Mouse (Mus musculus) kidney, postnatal 0 days (tissue): ENCODE data around the gene Qprt. TPM values are rescaled to one million over a fixed set of nuclear protein-coding genes. Genes with fewer than 3 reads are reported as not detected.

Experiments used
- ATAC-seq: fragments of 200-750 bp; cut with Nextera tagmentation; replicated peaks from 2 replicates; pipeline ENCODE4 v1.8.0; 2017; ENCODE audit warnings: low read depth, moderate number of reproducible peaks, moderate TSS enrichment, moderate library complexity; ENCODE audit not compliant: low FRiP score
- DNase-seq: peaks from one replicate; pipeline ENCODE4 v3.0.0-alpha.2; 2016; ENCODE audit warnings: low spot score
- H3K27ac ChIP-seq: fragments of 300-500 bp; sonication (generic); 2 replicates; pipeline ENCODE4 v1.5.1; 2014; ENCODE audit warnings: mild to moderate bottlenecking
- H3K27me3 ChIP-seq: fragments of 300-500 bp; sonication (generic); 2 replicates; pipeline ENCODE4 v1.6.1; 2014; ENCODE audit warnings: low read length, mixed read lengths; ENCODE audit not compliant: insufficient read depth
- H3K36me3 ChIP-seq: fragments of 300-500 bp; sonication (generic); 2 replicates; pipeline ENCODE4 v1.6.1; 2014; ENCODE audit warnings: low read length, mixed read lengths; ENCODE audit not compliant: insufficient read depth
- H3K4me1 ChIP-seq: fragments of 300-500 bp; sonication (generic); replicated peaks from 2 replicates; pipeline ENCODE4 v1.6.1; 2014; ENCODE audit warnings: antibody characterized with exemption, low read length, mixed read lengths; ENCODE audit not compliant: insufficient read depth
- H3K4me2 ChIP-seq: fragments of 300-500 bp; sonication (generic); 2 replicates; pipeline ENCODE4 v1.6.1; 2014; ENCODE audit warnings: mild to moderate bottlenecking, low read length, moderate library complexity, mixed read lengths
- H3K4me3 ChIP-seq: fragments of 300-500 bp; sonication (generic); replicated peaks from 2 replicates; pipeline ENCODE4 v1.5.1; 2014; ENCODE audit warnings: low read depth, low read length
- H3K9ac ChIP-seq: fragments of 300-500 bp; sonication (generic); 2 replicates; pipeline ENCODE4 v1.6.1; 2014; ENCODE audit warnings: low read depth, low read length
- H3K9me3 ChIP-seq: fragments of 300-500 bp; sonication (generic); replicated peaks from 2 replicates; pipeline ENCODE4 v1.6.1; 2016; ENCODE audit warnings: low read length, inconsistent platforms, mixed read lengths
- CTCF ChIP-seq: IDR thresholded peaks from 2 replicates; pipeline ENCODE4 v1.5.1; 2016; ENCODE audit warnings: antibody characterized with exemption, low read depth, mild to moderate bottlenecking, moderate library complexity
- WGBS: fragments of 180-500 bp; shearing (Covaris S2); extraction: QIAGEN DNeasy Blood & Tissue Kit; methylation state at CpG from one replicate; pipeline ENCODE4 v1.1.7; 2014; 5-methylcytosine and 5-hydroxymethylcytosine counted together
- polyA plus RNA-seq: library from polyadenylated mRNA; unstranded; fragments of >200 nt; fragmentation: Nextera tagmentation; extraction: Ambion mirVana; gene quantifications from 2 replicates; pipeline ENCODE4 v1.2.1, GENCODE M21; 2015

Qprt gene
- polyA plus RNA-seq, 1 experiment from 2014 or later: 37.4 TPM

DNA sequence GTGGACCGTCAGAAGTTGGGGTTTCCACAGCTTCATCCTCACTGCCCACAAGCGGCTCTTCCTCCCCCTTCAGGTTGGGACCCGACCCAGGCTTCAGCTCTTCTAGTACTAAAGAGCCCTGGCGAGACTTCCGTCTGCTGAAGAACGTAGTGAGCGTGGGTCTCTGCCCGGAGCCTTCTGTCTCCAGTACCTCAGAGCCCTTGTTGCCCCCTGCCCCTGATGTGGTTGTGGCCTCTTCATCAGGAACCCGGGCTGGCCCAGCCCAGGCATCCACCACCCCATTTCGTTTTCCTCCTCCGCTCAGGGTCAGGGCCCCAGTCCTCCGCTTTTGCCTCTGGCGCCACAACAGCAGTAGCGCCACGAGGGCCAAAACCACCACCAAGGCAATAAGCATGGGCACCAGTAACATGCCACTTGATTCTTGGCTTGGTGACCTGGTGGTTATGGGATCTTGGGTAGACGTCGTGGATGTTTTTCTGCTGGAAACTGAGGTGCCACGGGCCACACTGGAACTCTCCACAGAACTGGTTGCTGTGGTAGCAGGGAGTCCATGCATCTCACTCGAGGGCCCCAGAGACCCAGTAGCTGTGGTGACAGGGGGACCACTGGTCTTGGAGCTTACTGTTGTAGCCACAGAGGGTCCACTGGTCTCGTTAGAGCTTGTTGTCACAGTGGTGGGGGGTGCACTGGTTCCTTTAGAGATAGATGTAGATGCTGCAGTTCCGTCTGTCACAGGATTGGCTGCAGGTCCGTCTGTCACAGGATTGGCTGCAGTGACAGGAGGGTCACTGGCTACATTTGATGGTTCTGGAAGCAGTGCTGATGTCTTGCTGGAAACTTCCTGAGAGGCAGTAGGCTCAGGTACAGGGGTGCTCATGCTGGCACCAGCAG is 14.4 kb upstream of the Qprt start:
- DNase-seq (no peak), ATAC-seq (no peak)
- no peak for TF ChIP-seq CTCF
- no peak overlapping the region for H3K4me3 ChIP-seq
- no peaks in the 10 kb centered on the region for H3K9me3 ChIP-seq
- H3K27ac ChIP-seq: no peak overlapping the region
- H3K36me3 ChIP-seq: no peaks in the 10 kb centered on the region
- 86% methylated on average over 22 of the region's 22 CpGs for WGBS
- H3K9ac ChIP-seq: no peak overlapping the region
- no peaks in the 10 kb centered on the region for H3K4me1 ChIP-seq
- no peak overlapping the region for H3K4me2 ChIP-seq
- H3K27me3 ChIP-seq: no peaks in the 10 kb centered on the region

DNA sequence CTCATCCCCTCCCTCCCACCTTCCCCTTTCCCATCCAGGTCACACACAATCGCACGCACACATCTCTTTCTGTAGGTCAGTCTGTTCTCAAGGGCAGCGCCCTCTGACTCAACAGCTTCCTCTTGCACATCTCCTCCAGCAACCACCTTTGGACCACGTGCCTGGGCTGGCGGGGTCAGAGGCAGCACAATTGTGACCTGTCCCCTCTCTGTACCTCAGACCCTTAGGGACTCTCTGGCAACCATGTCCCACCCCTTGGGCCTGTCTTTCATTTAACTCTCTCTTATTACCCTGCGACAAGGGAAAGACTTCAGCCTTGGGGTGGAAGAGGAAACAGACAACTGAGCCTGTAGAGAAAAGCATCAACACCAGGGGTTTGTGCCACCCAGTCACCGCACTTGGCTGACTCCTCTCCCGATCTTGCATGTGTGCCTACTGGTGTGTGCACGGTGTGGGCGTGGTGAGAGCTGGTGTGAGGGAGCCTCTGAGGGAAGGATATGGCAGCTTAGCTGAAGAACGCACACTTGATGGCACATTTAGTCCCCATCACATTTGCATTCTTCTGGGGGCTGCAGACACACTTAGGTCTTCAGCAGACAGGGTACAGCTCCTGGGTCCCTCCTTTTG is 12.9 kb upstream of the Qprt start:
- WGBS: 64% methylated on average over 11 of the region's 11 CpGs
- no peak overlapping the region for H3K4me3 ChIP-seq
- no peak for ATAC-seq

DNA sequence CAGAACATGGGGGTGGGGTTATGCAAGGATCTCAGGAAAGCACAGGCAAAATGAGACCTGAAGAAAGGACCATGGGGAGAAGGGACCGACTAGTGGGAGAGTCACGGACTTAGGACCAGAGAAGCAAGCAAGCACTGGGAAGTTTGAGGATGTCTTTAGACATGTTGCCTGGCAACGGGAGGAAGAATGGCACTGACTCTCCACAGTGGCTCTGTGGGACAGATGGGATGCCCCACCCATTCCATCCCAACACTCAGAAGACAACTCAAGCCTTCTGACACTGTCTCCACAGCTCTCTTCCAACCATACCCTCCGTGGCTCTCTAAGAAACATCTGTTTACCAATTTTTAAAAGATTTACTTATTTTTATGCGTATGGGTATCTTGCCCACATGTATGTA is 11.1 kb upstream of the Qprt start:
- WGBS: 73% methylated on average over 5 of the region's 5 CpGs
- no peak for TF ChIP-seq CTCF
- no peak for DNase-seq

More for the DNA sequence above, 12.9 kb upstream of the Qprt start:
- no peak overlapping the region for H3K9ac ChIP-seq
- TF ChIP-seq CTCF: no peak
- no peaks in the 10 kb centered on the region for H3K27me3 ChIP-seq
- no peaks in the 10 kb centered on the region for H3K4me1 ChIP-seq
- no peaks in the 10 kb centered on the region for H3K36me3 ChIP-seq
- DNase-seq: no peak
- H3K4me2 ChIP-seq: no peak overlapping the region
- no peaks in the 10 kb centered on the region for H3K9me3 ChIP-seq
- no peak overlapping the region for H3K27ac ChIP-seq

DNA sequence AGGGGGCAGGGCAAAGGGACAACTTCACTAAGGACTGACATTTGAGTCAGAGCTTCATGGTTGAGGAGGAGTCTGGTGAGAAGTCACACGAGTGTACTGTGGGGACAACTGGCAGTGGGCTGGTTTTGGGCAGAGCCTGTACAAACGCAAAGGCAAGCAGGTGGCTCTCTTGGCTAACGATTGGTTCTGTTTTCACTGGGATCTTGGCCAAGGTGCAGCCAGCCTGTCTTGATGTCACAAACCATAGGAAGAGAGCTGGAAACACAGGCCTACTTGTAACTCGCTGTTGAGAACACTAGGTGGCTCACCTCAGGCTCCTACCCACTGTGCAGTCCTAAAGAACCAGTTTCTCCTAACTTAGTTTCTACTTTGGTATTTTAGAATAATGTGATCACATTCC is 7.6 kb upstream of the Qprt start:
- DNase-seq (peak; percentile 79), ATAC-seq (peak; percentile 33; the same call in 1 of the 2 replicates)
- 7% methylated on average over 4 of the region's 4 CpGs for WGBS
- Histone ChIP-seq H3K4me3 (no peak overlapping the region), H3K4me1 (no peaks in the 10 kb centered on the region), H3K36me3 (no peaks in the 10 kb centered on the region), H3K27ac (no peak overlapping the region), H3K9me3 (no peaks in the 10 kb centered on the region), H3K27me3 (no peaks in the 10 kb centered on the region), H3K9ac (no peak overlapping the region), H3K4me2 (no peak overlapping the region)
- peak; percentile 79 for TF ChIP-seq CTCF

More for the DNA sequence above, 11.1 kb upstream of the Qprt start:
- H3K4me1 ChIP-seq: no peaks in the 10 kb centered on the region
- no peak overlapping the region for H3K4me3 ChIP-seq
- H3K36me3 ChIP-seq: no peaks in the 10 kb centered on the region
- ATAC-seq: no peak
- no peak overlapping the region for H3K4me2 ChIP-seq
- H3K9ac ChIP-seq: no peak overlapping the region
- no peaks in the 10 kb centered on the region for H3K27me3 ChIP-seq
- H3K27ac ChIP-seq: no peak overlapping the region
- no peaks in the 10 kb centered on the region for H3K9me3 ChIP-seq

DNA sequence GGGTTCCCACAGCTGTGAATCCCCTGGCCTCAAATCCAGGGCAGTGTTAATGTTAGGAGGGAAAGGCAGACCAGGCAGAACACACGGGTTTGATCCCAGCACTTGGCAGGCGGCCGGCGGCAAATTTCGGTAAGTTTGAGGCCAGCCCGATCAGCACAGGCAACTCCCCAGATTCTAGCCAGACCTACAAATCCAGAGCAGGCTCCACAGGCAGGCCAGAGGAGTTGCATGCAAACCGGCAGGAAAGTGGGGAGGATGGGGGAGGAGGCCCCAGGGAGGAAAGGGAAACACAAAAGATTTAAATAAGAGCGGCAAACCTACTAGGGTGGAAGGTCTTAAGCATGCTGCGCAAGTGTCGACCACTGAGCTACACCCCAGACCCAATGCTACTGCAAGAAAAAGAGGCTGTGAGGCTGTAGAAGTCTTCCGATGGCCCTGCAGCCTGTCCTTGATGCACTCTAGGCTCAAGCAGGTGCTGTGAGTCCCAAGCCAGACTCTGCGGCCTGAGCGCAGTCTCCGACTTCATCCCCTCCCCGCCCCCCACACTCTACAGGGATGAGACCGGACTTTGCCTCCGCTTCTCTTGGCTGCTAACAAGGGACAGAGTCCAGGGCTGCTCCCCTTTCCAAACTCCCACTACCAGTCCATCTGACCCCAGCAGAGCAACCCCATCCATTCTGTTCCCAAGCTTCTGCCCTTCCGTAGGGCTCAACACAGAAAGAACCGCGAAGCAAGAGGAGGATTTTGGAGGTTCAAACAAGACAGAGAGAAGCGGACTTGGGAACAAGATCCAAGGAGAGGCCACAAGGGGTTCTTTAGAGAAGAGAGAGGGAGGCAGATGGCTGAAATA is 740 bp downstream of the Qprt start:
- peak overlapping the region; percentile 78 for H3K27ac ChIP-seq
- DNase-seq (peak; percentile 23), ATAC-seq (peak; percentile 80)
- H3K36me3 ChIP-seq: no peaks in the 10 kb centered on the region
- no peaks in the 10 kb centered on the region for H3K9me3 ChIP-seq
- no peaks in the 10 kb centered on the region for H3K27me3 ChIP-seq
- H3K4me3 ChIP-seq: 0 out of 2 replicates have a peak overlapping the region, but pooled peaks have one; percentile 16
- peak overlapping the region; percentile 42; the same call in 1 of the 2 replicates for H3K9ac ChIP-seq
- no peak for TF ChIP-seq CTCF
- peak overlapping the region; percentile 42 for H3K4me2 ChIP-seq
- WGBS: 18% methylated on average over 21 of the region's 21 CpGs
- H3K4me1 ChIP-seq: peaks cover 19% of the 10 kb centered on the region
